Mouse (Mus musculus): ENCODE data around the gene Gstp1. TPM values are rescaled to one million over a fixed set of nuclear protein-coding genes. Genes with fewer than 3 reads are reported as not detected.
"Not testable (repeated sequence)": the region's sequence is repeated elsewhere in the genome, so short reads cannot be mapped to it uniquely, and the experiment has no call there.

Gstp1 gene
- polyA plus RNA-seq, 1 experiment from 2014 or later = 1,288 TPM

- in situ Hi-C loops (cut with MboI; ENCODE audit: low pct_unique_long_range_greater_than_20kb) = no loop called here
- CTCF ChIA-PET = interaction anchor here (0.8 to 1.5 kb wide), 3 partner anchors 10 to 45 kb away, joined by 3 to 7 read pairs (median 3); no protein-coding TSS in a partner anchor
- POLR2A ChIA-PET = no interaction called here
- DNase-seq (ENCODE audit: low read depth, low spot score) (no peak), ATAC-seq (no peak)
- TF ChIP-seq CTCF (IDR thresholded peaks at IDR 0.05) = no peak
- no peaks in the 10 kb centered on the region for H3K27me3 ChIP-seq
Measured at GRCm38 (mm10) chr19:4042124-4042523, 4.3 kb upstream of the Gstp1 start.

GRCm38 (mm10) chr19:4041500-4041899 is 3.7 kb upstream of the Gstp1 start:
- CTCF ChIA-PET = interaction anchor here (0.8 kb wide), 1 partner anchor 11 kb away, joined by 3 read pairs; no protein-coding TSS in a partner anchor
- in situ Hi-C loops (cut with MboI; ENCODE audit: low pct_unique_long_range_greater_than_20kb); ATAC-seq; DNase-seq (ENCODE audit: low read depth, low spot score); POLR2A ChIA-PET; H3K27me3 ChIP-seq: not testable (repeated sequence)

- in situ Hi-C loops (cut with MboI; ENCODE audit: low pct_unique_long_range_greater_than_20kb); H3K27me3 ChIP-seq; ATAC-seq; DNase-seq (ENCODE audit: low read depth, low spot score); CTCF ChIA-PET; POLR2A ChIA-PET: not testable (repeated sequence)
Measured at GRCm38 (mm10) chr19:4040941-4041340, 3.2 kb upstream of the Gstp1 start.

GRCm38 (mm10) chr19:4037154-4037787 is 514 bp downstream of the Gstp1 start:
- ChIA-PET POLR2A (interaction anchor here (0.6 to 1.2 kb wide), 2 partner anchors 9 to 187 kb away, joined by 3 to 6 read pairs; partner anchors contain the start of gene Gstp2), CTCF (interaction anchor here (0.7 to 1.5 kb wide), 3 partner anchors 15 to 24 kb away, joined by 3 to 9 read pairs (median 4); partner anchors contain the start of gene Ndufv1)
- in situ Hi-C loops (cut with MboI; ENCODE audit: low pct_unique_long_range_greater_than_20kb); DNase-seq (ENCODE audit: low read depth, low spot score); H3K27me3 ChIP-seq; ATAC-seq: not testable (repeated sequence)

- TF ChIP-seq CTCF (IDR thresholded peaks at IDR 0.05) = no peak
- no peak for DNase-seq (ENCODE audit: low read depth, low spot score)
- ChIA-PET POLR2A (interaction anchor here (0.5 to 1.1 kb wide), 5 partner anchors 9 to 279 kb away, joined by 3 read pairs; no protein-coding TSS in a partner anchor), CTCF (interaction anchor here (0.9 to 1.6 kb wide), 5 partner anchors 9 to 172 kb away, joined by 3 to 7 read pairs (median 4); partner anchors contain the start of gene Gstp2)
- H3K27me3 ChIP-seq = no peaks in the 10 kb centered on the region
- in situ Hi-C loops (cut with MboI; ENCODE audit: low pct_unique_long_range_greater_than_20kb) = no loop called here
- ATAC-seq = no peak
Measured at GRCm38 (mm10) chr19:4036327-4037045, 1.3 kb downstream of the Gstp1 start.

- no peaks in the 10 kb centered on the region for H3K27me3 ChIP-seq
- in situ Hi-C loops (cut with MboI; ENCODE audit: low pct_unique_long_range_greater_than_20kb) = no loop called here
- TF ChIP-seq CTCF (IDR thresholded peaks at IDR 0.05) = no peak
- no peak for ATAC-seq
- POLR2A ChIA-PET = interaction anchor here (0.6 kb wide), 2 partner anchors 13 to 157 kb away, joined by 3 to 4 read pairs; no protein-coding TSS in a partner anchor
- DNase-seq (ENCODE audit: low read depth, low spot score) = no peak
- CTCF ChIA-PET = interaction anchor here (1.0 to 2.6 kb wide), 5 partner anchors 10 to 20 kb away, joined by 3 to 8 read pairs (median 3); partner anchors contain the start of gene Gstp2
Measured at GRCm38 (mm10) chr19:4033742-4034141, 4.0 kb downstream of the Gstp1 start.

GRCm38 (mm10) chr19:4033298-4033697 is 4.5 kb downstream of the Gstp1 start:
- in situ Hi-C loops (cut with MboI; ENCODE audit: low pct_unique_long_range_greater_than_20kb) = no loop called here
- ATAC-seq (no peak), DNase-seq (ENCODE audit: low read depth, low spot score) (no peak)
- no peak for TF ChIP-seq CTCF (IDR thresholded peaks at IDR 0.05)
- CTCF ChIA-PET = interaction anchor here (1.0 to 2.6 kb wide), 5 partner anchors 11 to 20 kb away, joined by 3 to 8 read pairs (median 3); partner anchors contain the start of gene Gstp2
- POLR2A ChIA-PET = no interaction called here
- no peaks in the 10 kb centered on the region for H3K27me3 ChIP-seq

GRCm38 (mm10) chr19:4032668-4033067 is 5.1 kb downstream of the Gstp1 start:
- CTCF ChIA-PET = interaction anchor here (1.0 to 2.6 kb wide), 4 partner anchors 13 to 20 kb away, joined by 3 to 8 read pairs (median 3); partner anchors contain the start of gene Gstp2
- no peak for TF ChIP-seq CTCF (IDR thresholded peaks at IDR 0.05)
- ATAC-seq (no peak), DNase-seq (ENCODE audit: low read depth, low spot score) (no peak)
- POLR2A ChIA-PET = no interaction called here
- in situ Hi-C loops (cut with MboI; ENCODE audit: low pct_unique_long_range_greater_than_20kb) = no loop called here
- no peaks in the 10 kb centered on the region for H3K27me3 ChIP-seq

- CTCF ChIA-PET = interaction anchor here (1.2 kb wide), 1 partner anchor 20 kb away, joined by 3 read pairs; no protein-coding TSS in a partner anchor
- DNase-seq (ENCODE audit: low read depth, low spot score) (no peak), ATAC-seq (no peak)
- in situ Hi-C loops (cut with MboI; ENCODE audit: low pct_unique_long_range_greater_than_20kb) = no loop called here
- peaks cover 2% of the 10 kb centered on the region for H3K27me3 ChIP-seq
- POLR2A ChIA-PET = interaction anchor here (0.6 to 1.6 kb wide), 3 partner anchors 9 to 22 kb away, joined by 3 to 7 read pairs (median 3); no protein-coding TSS in a partner anchor
- no peak for TF ChIP-seq CTCF (IDR thresholded peaks at IDR 0.05)
Measured at GRCm38 (mm10) chr19:4027576-4027975, 10.2 kb downstream of the Gstp1 start.

- ChIA-PET CTCF (interaction anchor here (6.5 kb wide), 1 partner anchor 25 kb away, joined by 74 read pairs; the partner anchor contains the start of gene Gstp2), POLR2A (no interaction called here)
- TF ChIP-seq CTCF (IDR thresholded peaks at IDR 0.05) = no peak
- ATAC-seq (no peak), DNase-seq (ENCODE audit: low read depth, low spot score) (no peak)
- peaks cover 2% of the 10 kb centered on the region for H3K27me3 ChIP-seq
- in situ Hi-C loops (cut with MboI; ENCODE audit: low pct_unique_long_range_greater_than_20kb) = no loop called here
Measured at GRCm38 (mm10) chr19:4023185-4023584, 14.6 kb downstream of the Gstp1 start.
